Mouse (Mus musculus): ENCODE data around the gene Plpp7.

The Plpp7 gene

GRCm38 (mm10) chr2:32102944-32103343 lies 7.6 kb downstream of the Plpp7 start:
- DNase-seq (ENCODE audit: extremely low spot score, low spot score) = no peak

- DNase-seq (ENCODE audit: extremely low spot score, low spot score) = no peak
These were observed 8.2 kb downstream of the Plpp7 start for GRCm38 (mm10) chr2:32103557-32103956.

- no peak for DNase-seq (ENCODE audit: extremely low spot score, low spot score)
These were observed 8.8 kb downstream of the Plpp7 start for GRCm38 (mm10) chr2:32104122-32104521.

GRCm38 (mm10) chr2:32105117-32105913 lies 10.0 kb downstream of the Plpp7 start:
- no peak for DNase-seq (ENCODE audit: extremely low spot score, low spot score)

GRCm38 (mm10) chr2:32105930-32106329 lies 10.6 kb downstream of the Plpp7 start:
- no peak for DNase-seq (ENCODE audit: extremely low spot score, low spot score)

GRCm38 (mm10) chr2:32111268-32111667 lies 15.9 kb downstream of the Plpp7 start:
- no peak for DNase-seq (ENCODE audit: extremely low spot score, low spot score)

- no peak for DNase-seq (ENCODE audit: extremely low spot score, low spot score)
These were observed 17.2 kb downstream of the Plpp7 start for GRCm38 (mm10) chr2:32112548-32112947.

- no peak for DNase-seq (ENCODE audit: extremely low spot score, low spot score)
These were observed 20.5 kb downstream of the Plpp7 start for GRCm38 (mm10) chr2:32115851-32116268.

- no peak for DNase-seq (ENCODE audit: extremely low spot score, low spot score)
These were observed 24.7 kb downstream of the Plpp7 start for GRCm38 (mm10) chr2:32119802-32120750.

- no peak for DNase-seq (ENCODE audit: extremely low spot score, low spot score)
These were observed 25.8 kb downstream of the Plpp7 start for GRCm38 (mm10) chr2:32121150-32121549.

- no peak for DNase-seq (ENCODE audit: extremely low spot score, low spot score)
These were observed 26.5 kb downstream of the Plpp7 start for GRCm38 (mm10) chr2:32121785-32122184.

GRCm38 (mm10) chr2:32127653-32128535 lies 32.6 kb downstream of the Plpp7 start:
- DNase-seq (ENCODE audit: extremely low spot score, low spot score) = no peak

- no peak for DNase-seq (ENCODE audit: extremely low spot score, low spot score)
These were observed 33.2 kb downstream of the Plpp7 start for GRCm38 (mm10) chr2:32128536-32128841.

- DNase-seq (ENCODE audit: extremely low spot score, low spot score) = no peak
These were observed 34.2 kb downstream of the Plpp7 start for GRCm38 (mm10) chr2:32129383-32130074.

- DNase-seq (ENCODE audit: extremely low spot score, low spot score) = peak; percentile 56
These were observed 35.1 kb downstream of the Plpp7 start for GRCm38 (mm10) chr2:32130435-32130834.

GRCm38 (mm10) chr2:32131205-32131834 lies 36.0 kb downstream of the Plpp7 start:
- no peak for DNase-seq (ENCODE audit: extremely low spot score, low spot score)

GRCm38 (mm10) chr2:32131866-32132566 lies 36.7 kb downstream of the Plpp7 start:
- DNase-seq (ENCODE audit: extremely low spot score, low spot score) = no peak

GRCm38 (mm10) chr2:32132567-32132992 lies 37.3 kb downstream of the Plpp7 start:
- peak; percentile 75 for DNase-seq (ENCODE audit: extremely low spot score, low spot score)

GRCm38 (mm10) chr2:32134039-32134438 lies 38.7 kb downstream of the Plpp7 start:
- DNase-seq (ENCODE audit: extremely low spot score, low spot score) = peak; percentile 84

All from neural tube, embryonic 10.5 days (tissue).